Mouse (Mus musculus) brain, adult 2 months (tissue): Measurements from ENCODE around the gene Gfpt1.
"Not testable (repeated sequence)": the region's sequence is repeated elsewhere in the genome, so short reads cannot be mapped to it uniquely, and the experiment has no call there.

ENCODE experiments used
- DNase-seq: peaks from one replicate; pipeline ENCODE4 v3.0.0; 2011; ENCODE audit warnings: low read depth, low spot score

Gfpt1 gene

GRCm38 (mm10) chr6:87041431-87041830 is 1.2 kb upstream of the Gfpt1 start:
- DNase-seq: no peak

- no peak for DNase-seq
These were observed 676 bp upstream of the Gfpt1 start for GRCm38 (mm10) chr6:87042004-87042336.

- DNase-seq: no peak
These were observed 478 bp downstream of the Gfpt1 start for GRCm38 (mm10) chr6:87043131-87043516.

- DNase-seq: no peak
These were observed 2.2 kb downstream of the Gfpt1 start for GRCm38 (mm10) chr6:87044895-87045294.

- DNase-seq: no peak
These were observed 2.9 kb downstream of the Gfpt1 start for GRCm38 (mm10) chr6:87045507-87045906.

- not testable (repeated sequence) for DNase-seq
These were observed 6.1 kb downstream of the Gfpt1 start for GRCm38 (mm10) chr6:87048712-87049111.

GRCm38 (mm10) chr6:87051886-87052425 is 9.3 kb downstream of the Gfpt1 start:
- peak; percentile 84 for DNase-seq

- DNase-seq: no peak
These were observed 11.5 kb downstream of the Gfpt1 start for GRCm38 (mm10) chr6:87054193-87054592.

GRCm38 (mm10) chr6:87059754-87060153 is 17.1 kb downstream of the Gfpt1 start:
- no peak for DNase-seq

- DNase-seq: no peak
These were observed 20.9 kb downstream of the Gfpt1 start for GRCm38 (mm10) chr6:87063586-87063985.

GRCm38 (mm10) chr6:87068209-87068608 is 25.6 kb downstream of the Gfpt1 start:
- DNase-seq: no peak

- no peak for DNase-seq
These were observed 26.7 kb downstream of the Gfpt1 start for GRCm38 (mm10) chr6:87069195-87069900.

- no peak for DNase-seq
These were observed 28.0 kb downstream of the Gfpt1 start for GRCm38 (mm10) chr6:87070641-87071040.

GRCm38 (mm10) chr6:87072759-87073158 is 30.1 kb downstream of the Gfpt1 start:
- no peak for DNase-seq

- no peak for DNase-seq
These were observed 32.5 kb downstream of the Gfpt1 start for GRCm38 (mm10) chr6:87075092-87075685.

GRCm38 (mm10) chr6:87079457-87079856 is 36.8 kb downstream of the Gfpt1 start:
- no peak for DNase-seq

GRCm38 (mm10) chr6:87085026-87085425 is 42.4 kb downstream of the Gfpt1 start:
- DNase-seq: no peak

- DNase-seq: no peak
These were observed 45.7 kb downstream of the Gfpt1 start for GRCm38 (mm10) chr6:87088356-87088755.

- DNase-seq: no peak
These were observed 48.2 kb downstream of the Gfpt1 start for GRCm38 (mm10) chr6:87090877-87091276.

- DNase-seq: no peak
These were observed 49.8 kb downstream of the Gfpt1 start for GRCm38 (mm10) chr6:87092476-87092875.

GRCm38 (mm10) chr6:87093631-87094030 is 51.0 kb downstream of the Gfpt1 start:
- not testable (repeated sequence) for DNase-seq

GRCm38 (mm10) chr6:87099261-87099660 is 56.6 kb downstream of the Gfpt1 start:
- DNase-seq: no peak

- peak; percentile 31 for DNase-seq
These were observed 57.1 kb downstream of the Gfpt1 start for GRCm38 (mm10) chr6:87099671-87100296.
